Mouse (Mus musculus): ENCODE results near the gene Minos1. TPM values are rescaled to one million over a fixed set of nuclear protein-coding genes. Genes with fewer than 3 reads are reported as not detected.

Minos1 gene
- polyA plus RNA-seq, 1 experiment from 2014 or later: 389 TPM

DNA sequence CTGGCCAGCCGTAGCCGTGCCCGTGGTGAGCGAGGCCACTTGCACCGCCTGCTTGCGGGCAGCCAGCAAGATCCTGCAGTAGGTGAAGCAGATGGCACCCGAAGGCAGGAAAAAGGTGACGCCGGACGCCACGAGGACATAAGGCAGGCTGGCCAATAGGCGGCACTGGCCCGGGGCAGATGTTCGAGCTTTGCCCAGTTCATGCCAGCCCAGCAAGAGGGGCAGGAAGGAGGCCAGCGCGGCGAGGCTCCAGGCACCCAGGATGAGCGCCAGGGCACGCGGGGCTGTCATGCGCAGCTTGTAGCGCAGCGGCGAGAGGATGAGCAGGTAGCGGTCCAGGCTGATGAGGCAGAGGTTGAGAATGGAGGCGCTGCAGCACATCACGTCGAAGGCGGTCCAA lies 56.9 kb downstream of the Minos1 start:
- Histone ChIP-seq H3K4me3 (peak overlapping the region; percentile 63), H3K27me3 (ENCODE audit: poor library complexity, severe bottlenecking) (peaks cover 85% of the 10 kb centered on the region)

DNA sequence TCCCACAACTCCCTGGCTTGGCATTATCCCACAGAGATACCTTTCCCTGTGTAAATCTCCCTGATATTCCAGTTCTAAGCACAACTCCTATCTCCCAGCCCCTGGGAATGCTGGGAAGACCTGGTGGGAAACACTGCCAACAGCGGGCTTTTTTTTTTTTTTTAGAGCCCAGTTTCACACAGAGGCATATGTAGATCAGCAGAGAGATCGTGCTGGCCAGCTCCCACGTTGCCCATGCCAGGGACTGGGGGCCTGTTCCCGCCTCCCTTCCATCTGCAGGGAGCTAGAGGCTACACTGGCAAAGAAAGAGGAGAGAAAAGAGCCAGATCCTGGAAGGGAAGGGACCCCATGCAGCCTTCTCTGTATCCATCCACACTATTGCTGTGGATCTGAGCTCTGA lies 62.6 kb downstream of the Minos1 start:
- Histone ChIP-seq H3K4me1 (no peaks in the 10 kb centered on the region), H3K27me3 (ENCODE audit: poor library complexity, severe bottlenecking) (peaks cover 48% of the 10 kb centered on the region), H3K9me3 (no peaks in the 10 kb centered on the region; the same call in 1 of the 2 replicates), H3K4me3 (no peak overlapping the region), H3K36me3 (replicated peaks) (no peaks in the 10 kb centered on the region), H3K27ac (no peak overlapping the region)
- DNase-seq (ENCODE audit: extremely low spot score, low spot score): no peak
- 53% methylated on average over 4 of the region's 4 CpGs for WGBS

More for the DNA sequence above, 56.9 kb downstream of the Minos1 start:
- Histone ChIP-seq H3K27ac (no peak overlapping the region), H3K4me1 (peaks cover 27% of the 10 kb centered on the region), H3K36me3 (replicated peaks) (no peaks in the 10 kb centered on the region), H3K9me3 (no peaks in the 10 kb centered on the region)
- 18% methylated on average over 29 of the region's 29 CpGs for WGBS
- no peak for DNase-seq (ENCODE audit: extremely low spot score, low spot score)

- 89% methylated on average over 5 of the region's 5 CpGs for WGBS
- DNase-seq (ENCODE audit: extremely low spot score, low spot score): no peak
Measured at GRCm38 (mm10) chr4:139064831-139065230, 66.1 kb downstream of the Minos1 start.

DNA sequence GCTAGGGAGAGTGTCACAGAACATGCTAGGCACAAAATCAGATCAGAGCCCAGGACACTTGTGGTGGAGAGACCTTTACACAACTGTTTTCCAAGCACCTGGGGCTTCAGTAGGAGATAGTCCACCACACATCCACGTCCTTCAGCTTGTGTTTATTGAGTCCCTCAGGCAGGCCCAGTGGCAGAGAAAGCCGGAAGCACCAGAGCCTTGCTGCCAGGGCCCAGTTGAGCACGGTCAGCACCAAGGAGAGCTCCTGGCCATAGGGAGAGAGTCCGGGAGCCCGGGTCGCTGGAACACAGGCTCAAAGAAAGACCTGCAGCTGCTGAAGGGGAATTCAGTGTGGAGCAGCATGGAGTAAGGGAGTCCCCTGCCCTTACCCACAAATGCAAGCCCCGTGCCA lies 71.3 kb downstream of the Minos1 start:
- Histone ChIP-seq H3K36me3 (replicated peaks) (no peaks in the 10 kb centered on the region), H3K4me1 (peaks cover 14% of the 10 kb centered on the region), H3K4me3 (no peak overlapping the region), H3K9me3 (no peaks in the 10 kb centered on the region), H3K27me3 (ENCODE audit: poor library complexity, severe bottlenecking) (peaks cover 18% of the 10 kb centered on the region; the same call in 1 of the 2 replicates), H3K27ac (no peak overlapping the region)
- WGBS: 7% methylated on average over 7 of the region's 7 CpGs
- peak; percentile 40 for DNase-seq (ENCODE audit: extremely low spot score, low spot score)

More at GRCm38 (mm10) chr4:139064831-139065230, 66.1 kb downstream of the Minos1 start:
- Histone ChIP-seq H3K36me3 (replicated peaks) (no peaks in the 10 kb centered on the region), H3K4me3 (no peak overlapping the region), H3K4me1 (0 out of 2 replicates have a peak, but pooled peaks cover 2% of the 10 kb centered on the region), H3K27me3 (ENCODE audit: poor library complexity, severe bottlenecking) (peaks cover 19% of the 10 kb centered on the region; the same call in 1 of the 2 replicates), H3K9me3 (no peaks in the 10 kb centered on the region; the same call in 1 of the 2 replicates), H3K27ac (no peak overlapping the region)

DNA sequence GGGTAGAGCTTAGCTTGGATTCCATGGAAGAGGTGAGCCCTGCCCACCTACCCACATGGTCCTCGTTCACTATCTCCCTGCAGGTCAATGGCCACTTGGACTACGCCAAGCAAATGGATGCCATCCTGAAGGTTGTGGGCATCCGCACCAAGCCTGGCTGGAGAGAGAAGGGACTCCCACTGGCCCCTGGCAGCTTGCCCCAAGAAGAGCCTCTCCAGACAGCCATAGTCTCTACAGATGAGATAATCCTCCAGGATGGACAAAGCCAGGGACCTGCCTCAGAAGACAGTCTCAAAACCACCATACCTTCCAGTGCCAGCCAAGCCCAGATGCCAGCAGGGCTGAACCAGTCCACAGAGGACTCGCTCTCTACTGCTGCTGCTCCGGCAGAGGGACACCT lies 72.9 kb downstream of the Minos1 start:
- H3K4me1 ChIP-seq: peaks cover 26% of the 10 kb centered on the region
- no peak overlapping the region for H3K4me3 ChIP-seq
- no peaks in the 10 kb centered on the region for H3K9me3 ChIP-seq
- H3K36me3 ChIP-seq (replicated peaks): no peaks in the 10 kb centered on the region
- peaks cover 21% of the 10 kb centered on the region for H3K27me3 ChIP-seq (ENCODE audit: poor library complexity, severe bottlenecking)
- H3K27ac ChIP-seq: no peak overlapping the region
- DNase-seq (ENCODE audit: extremely low spot score, low spot score): no peak
- 92% methylated on average over 5 of the region's 5 CpGs for WGBS

DNA sequence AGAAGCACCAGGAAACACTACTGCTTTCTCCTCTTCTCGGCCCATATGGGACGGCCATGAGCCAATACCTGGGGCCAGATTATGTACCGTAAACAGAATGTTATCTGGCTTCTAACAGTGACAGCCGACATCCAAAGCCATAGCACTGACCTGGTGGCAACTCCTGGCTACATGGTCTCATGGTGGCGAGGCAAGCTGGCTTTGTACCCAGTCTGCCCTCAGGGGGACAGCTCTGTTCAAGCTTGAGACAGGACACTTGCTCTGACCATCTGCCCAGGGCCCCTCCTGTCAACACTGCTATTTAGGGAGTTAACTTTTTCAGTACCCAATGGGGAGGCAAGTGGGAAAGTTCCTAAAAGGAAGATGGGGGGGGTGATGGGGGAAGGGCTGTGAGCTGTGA lies 73.6 kb downstream of the Minos1 start:
- Histone ChIP-seq H3K9me3 (no peaks in the 10 kb centered on the region), H3K4me1 (peaks cover 26% of the 10 kb centered on the region), H3K27me3 (ENCODE audit: poor library complexity, severe bottlenecking) (peaks cover 28% of the 10 kb centered on the region), H3K27ac (no peak overlapping the region), H3K4me3 (no peak overlapping the region), H3K36me3 (replicated peaks) (no peaks in the 10 kb centered on the region)
- no peak for DNase-seq (ENCODE audit: extremely low spot score, low spot score)
- 78% methylated on average over 5 of the region's 5 CpGs for WGBS

GRCm38 (mm10) chr4:139055744-139056143 lies 75.2 kb downstream of the Minos1 start:
- Histone ChIP-seq H3K4me3 (no peak overlapping the region), H3K36me3 (replicated peaks) (no peaks in the 10 kb centered on the region), H3K27me3 (ENCODE audit: poor library complexity, severe bottlenecking) (peaks cover 33% of the 10 kb centered on the region), H3K4me1 (peaks cover 26% of the 10 kb centered on the region), H3K27ac (no peak overlapping the region), H3K9me3 (no peaks in the 10 kb centered on the region)
- no peak for DNase-seq (ENCODE audit: extremely low spot score, low spot score)
- 87% methylated on average over 3 of the region's 3 CpGs for WGBS

GRCm38 (mm10) chr4:139055336-139055735 lies 75.6 kb downstream of the Minos1 start:
- no peaks in the 10 kb centered on the region for H3K36me3 ChIP-seq (replicated peaks)
- H3K9me3 ChIP-seq: no peaks in the 10 kb centered on the region
- H3K4me1 ChIP-seq: peaks cover 26% of the 10 kb centered on the region
- DNase-seq (ENCODE audit: extremely low spot score, low spot score): no peak
- peaks cover 33% of the 10 kb centered on the region for H3K27me3 ChIP-seq (ENCODE audit: poor library complexity, severe bottlenecking)
- WGBS: 84% methylated on average over 4 of the region's 4 CpGs
- H3K4me3 ChIP-seq: no peak overlapping the region
- no peak overlapping the region for H3K27ac ChIP-seq

DNA sequence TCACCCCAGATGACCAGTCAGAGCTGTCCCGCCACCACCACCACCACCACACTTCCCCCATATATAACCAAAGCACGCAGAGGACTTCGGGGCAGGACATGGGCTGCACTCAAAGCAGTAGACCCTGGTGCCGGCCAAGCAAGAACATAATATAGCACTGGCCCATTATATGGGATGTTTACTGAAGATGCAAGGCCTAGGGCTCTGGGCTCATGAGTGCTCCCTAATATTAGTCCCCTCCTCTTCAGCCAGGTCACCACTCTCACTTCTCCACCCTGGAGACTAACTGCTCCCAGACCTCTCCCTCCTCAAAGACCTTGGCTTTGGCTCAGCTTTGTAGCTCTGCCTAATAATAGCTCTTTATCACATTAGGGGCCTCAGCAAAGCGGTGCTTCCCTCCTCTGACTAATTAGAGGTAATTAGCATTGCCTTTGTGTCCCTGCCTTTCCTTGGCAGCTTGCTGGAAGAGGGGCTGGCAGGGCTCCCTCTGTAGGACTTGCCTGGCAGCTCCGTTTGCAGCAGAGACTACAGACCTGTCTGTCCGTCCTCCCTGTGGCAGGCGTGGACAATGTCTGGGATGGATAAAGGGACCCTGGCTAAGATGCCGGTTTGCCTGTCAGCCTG lies 76.5 kb downstream of the Minos1 start:
- no peak for DNase-seq (ENCODE audit: extremely low spot score, low spot score)
- H3K4me1 ChIP-seq: peaks cover 23% of the 10 kb centered on the region
- 0 out of 2 replicates have a peak overlapping the region, but pooled peaks have one; percentile 17 for H3K27ac ChIP-seq
- H3K36me3 ChIP-seq (replicated peaks): no peaks in the 10 kb centered on the region
- H3K4me3 ChIP-seq: no peak overlapping the region
- no peaks in the 10 kb centered on the region for H3K9me3 ChIP-seq
- H3K27me3 ChIP-seq (ENCODE audit: poor library complexity, severe bottlenecking): peaks cover 33% of the 10 kb centered on the region
- WGBS: 46% methylated on average over 9 of the region's 9 CpGs

- DNase-seq (ENCODE audit: extremely low spot score, low spot score): no peak
- Histone ChIP-seq H3K27ac (no peak overlapping the region), H3K36me3 (replicated peaks) (no peaks in the 10 kb centered on the region), H3K9me3 (no peaks in the 10 kb centered on the region), H3K4me3 (no peak overlapping the region), H3K4me1 (peaks cover 23% of the 10 kb centered on the region), H3K27me3 (ENCODE audit: poor library complexity, severe bottlenecking) (peaks cover 33% of the 10 kb centered on the region)
- 61% methylated on average over 5 of the region's 5 CpGs for WGBS
Measured at GRCm38 (mm10) chr4:139053391-139053790, 77.5 kb downstream of the Minos1 start.

DNA sequence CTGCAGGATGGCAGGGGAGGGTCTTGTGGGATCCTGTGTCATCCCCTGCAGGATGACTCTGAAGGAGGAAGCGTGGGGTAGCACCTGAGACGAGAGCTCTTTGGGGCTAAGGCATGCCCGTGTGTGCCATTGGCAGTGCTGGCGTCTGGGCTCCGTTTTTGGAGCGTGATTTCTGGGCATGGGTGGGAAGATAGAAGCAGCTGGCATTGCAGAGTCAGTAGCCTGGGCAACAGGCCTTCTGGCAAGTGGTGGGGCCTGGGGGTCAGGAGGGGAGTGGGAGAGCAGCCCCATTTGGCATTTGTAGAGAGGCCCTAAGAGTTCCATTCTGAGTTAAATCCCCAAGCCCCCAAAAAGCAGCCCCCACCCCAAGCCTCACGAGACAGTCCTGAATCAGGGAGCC lies 78.1 kb downstream of the Minos1 start:
- H3K27ac ChIP-seq: no peak overlapping the region
- H3K4me1 ChIP-seq: peaks cover 23% of the 10 kb centered on the region
- WGBS: 84% methylated on average over 7 of the region's 7 CpGs
- no peaks in the 10 kb centered on the region for H3K9me3 ChIP-seq
- H3K36me3 ChIP-seq (replicated peaks): no peaks in the 10 kb centered on the region
- no peak overlapping the region for H3K4me3 ChIP-seq
- peaks cover 33% of the 10 kb centered on the region for H3K27me3 ChIP-seq (ENCODE audit: poor library complexity, severe bottlenecking)
- no peak for DNase-seq (ENCODE audit: extremely low spot score, low spot score)

Data from forebrain, embryonic 10.5 days (tissue).